Mouse (Mus musculus) Muller cell, postnatal 12 days (primary cell): ENCODE measurements around the gene Tmem100.

Experiments
- DNase-seq: peaks from one replicate; pipeline ENCODE4 v3.0.0-alpha.2; 2015; ENCODE audit errors: inconsistent ontology term

Tmem100 gene

DNA sequence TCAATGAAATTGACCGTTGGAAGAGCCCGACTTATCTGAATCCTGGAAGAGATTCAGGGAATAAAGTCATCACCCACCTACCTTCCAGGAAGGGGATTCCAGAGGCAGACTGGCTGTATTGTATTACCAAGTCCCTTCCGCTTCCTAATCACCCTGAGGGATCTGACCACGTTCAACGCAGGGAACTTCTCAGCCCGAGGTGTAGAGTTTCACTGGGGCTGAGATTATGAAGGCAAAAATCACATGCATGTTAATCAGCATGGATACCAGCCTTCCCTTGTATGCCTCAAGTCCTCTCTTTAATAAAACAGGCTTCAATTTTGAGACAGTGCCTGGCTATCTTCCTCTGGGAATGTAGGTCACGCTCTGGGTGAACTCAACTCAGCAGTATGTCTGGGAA is 14.9 kb upstream of the Tmem100 start:
- DNase-seq = no peak

GRCm38 (mm10) chr11:90019161-90019560 is 11.0 kb upstream of the Tmem100 start:
- no peak for DNase-seq

GRCm38 (mm10) chr11:90025891-90026801 is 4.0 kb upstream of the Tmem100 start:
- DNase-seq = no peak

GRCm38 (mm10) chr11:90026802-90027174 is 3.4 kb upstream of the Tmem100 start:
- peak; percentile 24 for DNase-seq

GRCm38 (mm10) chr11:90027216-90027615 is 2.9 kb upstream of the Tmem100 start:
- DNase-seq = peak; percentile 28

DNA sequence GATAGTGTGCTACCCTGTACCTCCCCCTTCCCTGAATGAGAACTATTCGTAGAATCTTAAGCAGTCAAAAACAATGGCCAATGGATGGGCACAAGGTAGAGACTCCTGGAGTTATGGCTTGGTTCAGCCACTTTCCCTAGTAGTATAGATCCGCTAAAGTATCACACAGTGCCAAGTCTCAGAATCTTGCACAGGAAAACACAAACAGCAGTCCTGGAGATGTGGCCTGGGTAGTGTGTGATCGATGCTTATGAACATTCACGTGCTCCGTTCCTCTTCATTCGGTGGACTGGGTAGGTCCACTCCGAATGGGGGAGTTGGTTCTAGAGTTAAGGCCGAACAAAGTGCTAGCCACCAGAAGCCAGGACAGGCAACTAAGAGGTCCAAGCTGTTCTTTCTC is 1.4 kb upstream of the Tmem100 start:
- DNase-seq = no peak

- peak; percentile 71 for DNase-seq
Observed at GRCm38 (mm10) chr11:90029354-90029753, 794 bp upstream of the Tmem100 start.

DNA sequence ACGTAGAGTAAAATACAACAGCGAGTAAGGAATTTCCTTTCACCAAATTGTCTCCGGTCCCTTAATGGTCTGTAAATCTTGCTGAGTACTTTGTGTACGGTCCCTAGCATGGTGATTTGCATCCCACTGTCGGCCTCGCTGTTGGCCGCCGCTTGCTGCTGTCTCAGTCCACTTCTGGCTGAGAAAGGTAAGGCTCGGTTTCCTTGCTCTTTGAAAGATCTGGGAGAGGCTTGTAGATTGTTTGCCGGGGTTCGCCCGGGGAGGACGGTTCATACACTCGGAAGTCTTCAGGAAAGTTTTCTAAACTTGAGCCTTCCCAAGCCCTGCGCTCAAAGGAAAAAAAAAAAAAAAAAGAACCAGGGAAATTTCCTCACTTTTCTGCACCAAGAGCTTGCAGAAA is 409 bp downstream of the Tmem100 start:
- peak; percentile 50 for DNase-seq

DNA sequence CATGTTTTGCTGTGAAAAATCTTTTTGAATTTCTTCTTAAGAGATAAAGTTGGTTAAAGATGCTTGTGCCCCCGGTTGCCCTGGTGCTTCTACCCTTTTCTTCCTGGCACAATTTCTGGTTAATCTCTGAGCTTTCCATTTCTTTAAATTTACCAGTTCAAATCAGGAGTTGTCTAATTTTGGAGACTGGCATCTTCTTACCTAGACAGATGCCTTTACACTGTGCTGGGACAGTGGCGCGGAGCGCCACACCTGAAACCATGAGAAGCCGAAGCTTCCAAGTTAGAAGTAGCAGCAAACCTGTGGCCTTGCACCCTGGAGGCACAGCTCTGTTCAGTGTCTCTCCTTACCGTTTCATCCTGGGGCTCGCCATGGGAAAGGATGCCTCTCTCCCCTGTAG is 928 bp downstream of the Tmem100 start:
- DNase-seq = no peak

GRCm38 (mm10) chr11:90032807-90033206 is 2.7 kb downstream of the Tmem100 start:
- no peak for DNase-seq

DNA sequence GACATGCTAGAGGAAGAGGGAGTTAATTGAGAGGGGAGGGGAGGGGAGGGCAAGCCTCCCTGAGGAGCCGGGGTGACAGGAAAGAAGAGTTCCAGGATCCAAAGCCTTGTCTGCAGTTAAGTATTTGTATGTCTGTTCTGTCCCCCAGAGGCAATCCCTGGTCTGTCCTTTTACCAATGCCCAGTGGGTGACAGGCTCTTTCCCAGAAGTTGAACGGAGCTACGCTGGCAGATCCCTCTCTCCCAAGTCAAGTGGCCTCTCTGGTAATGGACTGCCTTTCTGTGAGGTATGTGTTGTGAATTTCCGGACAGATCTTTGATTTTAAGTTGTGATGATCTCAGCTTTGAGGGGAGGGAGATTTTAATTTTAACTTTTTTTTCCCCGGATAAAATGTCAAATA is 3.3 kb downstream of the Tmem100 start:
- DNase-seq = no peak

GRCm38 (mm10) chr11:90034646-90035045 is 4.5 kb downstream of the Tmem100 start:
- no peak for DNase-seq

GRCm38 (mm10) chr11:90035532-90035931 is 5.4 kb downstream of the Tmem100 start:
- DNase-seq = no peak

DNA sequence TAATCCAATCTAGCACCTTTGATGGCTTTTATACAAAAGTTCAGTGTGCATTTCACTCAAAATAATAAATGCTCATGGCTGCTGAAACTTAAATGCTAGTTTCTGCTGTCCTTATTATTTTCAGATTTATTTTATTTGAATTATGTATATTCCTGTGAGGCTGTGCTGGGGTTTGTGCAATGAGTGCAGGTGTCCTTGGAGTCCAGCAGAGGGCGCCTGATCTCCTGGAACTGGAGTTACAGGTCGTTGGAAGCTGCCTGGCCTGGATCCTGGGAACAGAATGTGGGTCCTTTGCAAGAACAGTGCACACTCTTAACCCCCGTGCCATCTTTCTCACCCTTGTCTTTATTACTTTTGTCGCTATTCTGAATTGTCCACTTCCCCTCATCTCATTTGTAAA is 6.3 kb downstream of the Tmem100 start:
- no peak for DNase-seq

- DNase-seq = no peak
Observed at GRCm38 (mm10) chr11:90038022-90038421, 7.9 kb downstream of the Tmem100 start.

DNA sequence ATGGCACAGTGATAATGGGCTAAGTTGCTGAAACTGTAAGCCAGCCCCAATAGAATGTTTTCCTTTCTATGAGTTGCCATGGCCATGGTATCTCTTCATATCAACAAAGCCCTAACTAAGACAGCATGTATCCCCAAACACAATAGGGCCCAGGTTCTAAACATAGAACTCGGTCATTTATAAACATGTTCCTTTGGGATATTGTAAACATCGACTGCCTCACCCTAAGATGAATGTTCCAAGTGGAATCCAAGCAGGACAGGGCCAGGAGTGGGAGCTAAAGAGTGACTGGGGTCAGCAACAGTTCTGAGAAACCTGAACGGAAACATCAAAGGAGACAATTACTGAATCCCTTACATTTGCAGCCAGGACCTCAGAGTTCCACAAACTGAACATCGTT is 14.3 kb downstream of the Tmem100 start:
- no peak for DNase-seq

- no peak for DNase-seq
Observed at GRCm38 (mm10) chr11:90046211-90046610, 16.1 kb downstream of the Tmem100 start.

DNA sequence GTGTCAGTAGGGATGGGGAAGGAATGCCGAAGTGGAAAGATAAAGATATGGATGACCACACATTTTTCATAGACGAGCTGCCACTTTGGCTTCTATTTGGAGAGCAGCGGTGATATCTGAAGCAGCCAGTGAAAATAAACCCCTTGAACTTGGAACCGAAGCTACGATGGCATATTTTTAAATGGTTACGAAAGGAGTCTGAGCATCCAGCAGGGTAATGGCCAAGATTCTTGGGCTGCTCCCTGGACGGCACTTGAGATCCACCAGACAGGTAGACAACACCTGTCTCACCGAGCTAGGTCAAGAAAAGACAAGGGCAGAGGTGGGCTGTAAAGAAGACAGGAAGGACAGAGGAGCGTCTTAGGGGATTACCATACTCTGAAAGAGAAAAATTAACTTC is 17.1 kb downstream of the Tmem100 start:
- no peak for DNase-seq

DNA sequence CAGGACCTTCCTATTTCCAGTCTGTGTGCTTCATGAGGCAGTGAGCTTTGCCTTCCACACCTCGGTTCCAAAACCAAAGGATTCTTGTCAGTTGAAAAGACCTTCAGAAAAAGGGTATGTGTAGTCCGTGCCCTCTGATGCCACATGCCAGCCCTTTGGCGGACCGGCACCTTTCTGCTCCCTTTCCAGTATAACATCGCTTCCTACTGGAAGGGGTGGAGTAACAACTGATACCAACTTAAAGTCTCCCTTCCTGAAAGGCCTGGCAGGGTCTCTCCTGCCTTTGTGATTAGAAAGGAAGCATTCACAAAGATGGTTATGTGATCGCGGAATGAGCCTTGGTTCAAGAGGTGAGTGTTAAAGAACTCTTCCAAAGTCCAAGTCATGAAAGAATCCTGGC is 19.9 kb downstream of the Tmem100 start:
- no peak for DNase-seq

- DNase-seq = no peak
Observed at GRCm38 (mm10) chr11:90052785-90053184, 22.6 kb downstream of the Tmem100 start.

DNA sequence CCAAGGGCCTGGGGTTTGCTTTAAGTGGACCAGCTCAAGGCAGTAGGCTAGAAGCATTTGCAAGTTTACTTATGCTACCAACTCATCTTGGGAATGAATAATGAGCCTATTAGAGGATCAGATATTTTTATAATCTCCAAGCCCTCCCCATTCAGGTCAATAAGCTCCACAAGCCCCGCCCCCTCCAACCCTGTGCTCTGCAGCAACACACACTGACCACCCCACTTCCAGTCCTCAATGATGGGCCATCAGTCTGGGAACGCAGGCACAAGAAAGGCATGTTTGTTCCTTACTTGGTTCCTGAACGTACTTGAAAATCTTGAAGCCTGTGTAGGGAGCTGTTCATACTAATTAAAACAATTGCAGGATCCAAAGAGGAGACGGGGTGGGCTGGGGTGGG is 23.7 kb downstream of the Tmem100 start:
- DNase-seq = no peak

GRCm38 (mm10) chr11:90054401-90054800 is 24.3 kb downstream of the Tmem100 start:
- peak; percentile 36 for DNase-seq

GRCm38 (mm10) chr11:90057070-90057469 is 26.9 kb downstream of the Tmem100 start:
- DNase-seq = no peak

GRCm38 (mm10) chr11:90059241-90059640 is 29.1 kb downstream of the Tmem100 start:
- peak; percentile 65 for DNase-seq
